Mouse (Mus musculus): ENCODE measurements around the gene Dlgap5.

Dlgap5 gene

GRCm38 (mm10) chr14:47354111-47354577 is 64.1 kb downstream of the Dlgap5 start:
- DNase-seq (ENCODE audit: extremely low spot score, low read depth, low spot score), result no peak

GRCm38 (mm10) chr14:47353240-47353639 is 65.0 kb downstream of the Dlgap5 start:
- no peak for DNase-seq (ENCODE audit: extremely low spot score, low read depth, low spot score)

DNA sequence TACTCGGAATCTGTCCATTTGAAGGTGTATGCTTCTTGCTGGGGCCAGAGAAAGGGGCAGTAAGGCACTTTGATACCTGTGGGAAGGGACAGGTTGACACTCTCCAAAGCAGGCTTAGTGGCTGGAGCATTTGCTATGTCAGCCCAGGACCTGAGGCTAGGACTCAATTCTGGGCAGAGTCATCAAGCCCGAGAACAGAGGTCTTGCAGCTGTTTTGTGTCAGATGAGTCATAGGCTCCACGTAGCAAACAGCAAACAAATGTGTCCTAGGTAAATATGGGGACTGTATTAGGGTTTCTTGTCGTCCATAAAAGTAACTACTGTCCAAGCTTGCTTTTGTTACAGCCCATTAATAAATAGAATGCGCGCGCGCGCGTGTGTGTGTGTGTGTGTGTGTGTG is 65.9 kb downstream of the Dlgap5 start:
- no peak for DNase-seq (ENCODE audit: extremely low spot score, low read depth, low spot score)

DNA sequence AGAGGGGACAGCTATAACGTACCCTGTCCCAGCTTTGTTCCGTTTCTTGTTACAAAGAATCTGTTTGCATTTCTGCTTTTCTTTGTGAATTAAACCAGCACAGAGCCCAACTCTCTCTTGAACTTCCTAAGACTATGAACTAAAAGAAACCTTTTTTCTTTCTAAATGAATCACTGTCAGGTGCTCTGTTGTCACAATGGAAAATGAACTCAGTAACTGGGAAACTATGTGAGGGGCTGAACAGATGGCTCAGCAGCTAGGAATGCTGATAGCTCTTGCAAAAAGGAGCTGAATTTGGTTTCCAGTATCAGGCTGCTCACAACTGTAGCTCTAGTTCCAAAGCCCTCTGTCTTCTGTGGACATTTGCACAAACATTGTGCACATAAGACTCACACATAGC is 67.2 kb downstream of the Dlgap5 start:
- DNase-seq (ENCODE audit: extremely low spot score, low read depth, low spot score), result no peak

DNA sequence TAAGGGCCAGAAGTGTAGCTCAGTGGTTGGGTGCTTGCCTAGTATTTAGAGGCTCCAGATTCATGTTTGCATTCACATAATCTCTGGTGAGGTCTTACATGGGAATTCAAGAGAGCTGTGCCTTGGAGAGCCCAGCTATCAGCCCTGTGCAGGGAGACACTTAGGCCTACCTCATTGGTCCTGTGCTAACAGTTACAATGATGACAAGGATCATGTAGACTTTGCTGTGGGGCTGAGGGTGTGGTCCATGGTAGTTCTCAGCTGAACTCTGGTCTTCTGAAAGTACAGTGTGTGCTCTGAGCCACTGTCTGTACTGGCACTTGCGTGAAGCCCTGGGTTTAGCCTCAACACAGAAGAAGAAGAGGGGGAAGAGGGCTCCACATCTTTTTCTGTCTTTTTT is 71.5 kb downstream of the Dlgap5 start:
- DNase-seq (ENCODE audit: extremely low spot score, low read depth, low spot score), result no peak

GRCm38 (mm10) chr14:47341811-47342291 is 76.4 kb downstream of the Dlgap5 start:
- DNase-seq (ENCODE audit: extremely low spot score, low read depth, low spot score), result no peak

- no peak for DNase-seq (ENCODE audit: extremely low spot score, low read depth, low spot score)
Observed at GRCm38 (mm10) chr14:47340231-47340925, 77.8 kb downstream of the Dlgap5 start.

All from hindlimb bud, embryonic 11.5 days (tissue).